In genomic region chr11:95607286-95607685, GRCm38 (mm10) we compare ENCODE assay signal across 6 mouse cellular contexts. TPM values are rescaled to one million over a fixed set of nuclear protein-coding genes. Genes with fewer than 3 reads are reported as not detected.
A peak's percentile ranks its signal among the peaks of the same experiment; 100 is the strongest.
DNase-seq lines count a peak whose midpoint lies in the region; TF ChIP-seq lines count a peak whose summit lies in the region.
"Not testable (repeated sequence)": the region's sequence is repeated elsewhere in the genome, so short reads cannot be mapped to it uniquely, and the experiment has no call there.
"Had no signal": no experiment of that assay in that cellular context is flagged by ENCODE, and none has a peak within 500 bp of the region (broad histone marks: within the 10 kb centered on the region; RNA-seq: fewer than 3 reads in every experiment).

No protein-coding gene starts in this region.

- DNase-seq in CH12.LX (ENCODE audit: extremely low read depth); ES-E14 (ENCODE audit: low read depth, low spot score); MEL (ENCODE audit: low read depth, low spot score): not testable (repeated sequence)

- TF ChIP-seq RAD21 in CH12.LX (IDR thresholded peaks at IDR 0.05; ENCODE audit: low read depth, low read length); MEL (IDR thresholded peaks at IDR 0.05; ENCODE audit: low read depth, low read length): not testable (repeated sequence)

- not testable (repeated sequence) for TF ChIP-seq POLR2A in CH12.LX (IDR thresholded peaks at IDR 0.05; ENCODE audit: low read depth, low read length); MEL (IDR thresholded peaks at IDR 0.05; ENCODE audit: control insufficient read depth in 1 of 2, insufficient read depth in 1 of 2, low read depth in 1 of 2, low read length in 2 of 2, poor library complexity in 1 of 2)

- H3K4me1 ChIP-seq in CH12.LX (ENCODE audit: control insufficient read depth in 1 of 2, insufficient read depth in 2 of 2); MEL (ENCODE audit: control insufficient read depth in 1 of 2, insufficient read depth in 2 of 2, low read length in 2 of 2): not testable (repeated sequence)
- peaks cover 2 to 17% of the 10 kb centered on the region in 2 experiments; a peak in 3 of 4 replicates for H3K4me1 ChIP-seq in ES-E14 (ENCODE audit: control insufficient read depth in 2 of 2, insufficient read depth in 2 of 2, low read length in 2 of 2, poor library complexity in 1 of 2)

- in situ Hi-C loops in CH12.LX (cut with MboI; ENCODE audit: low pct_ligation_motif_present, low pct_unique_long_range_greater_than_20kb, low sequenced_read_pairs); ES-E14 (cut with MboI; ENCODE audit: low sequenced_read_pairs in 2 of 2, unreplicated experiment in 2 of 2): not testable (repeated sequence)

- TF ChIP-seq EP300 in CH12.LX (IDR thresholded peaks at IDR 0.05; ENCODE audit: low read length); MEL (IDR thresholded peaks at IDR 0.05; ENCODE audit: low read depth in 1 of 2, low read length in 2 of 2): not testable (repeated sequence)

- H3K27ac ChIP-seq in CH12.LX (ENCODE audit: insufficient read depth, low read depth); ES-E14 (ENCODE audit: insufficient read depth, low read depth, low read length, poor library complexity, severe bottlenecking); MEL (ENCODE audit: control insufficient read depth, low read depth, low read length): not testable (repeated sequence)

- H3K4me2 ChIP-seq in CH12.LX (ENCODE audit: insufficient read depth, low read depth, poor library complexity, severe bottlenecking) = not testable (repeated sequence)

- H3K27me3 ChIP-seq in CH12.LX (replicated peaks) (peaks cover 83% of the 10 kb centered on the region), MEL (ENCODE audit: control insufficient read depth in 1 of 2, insufficient read depth in 2 of 2, low read length in 2 of 2) (peaks cover 12 to 34% of the 10 kb centered on the region in 2 experiments)

- not testable (repeated sequence) for H3K4me3 ChIP-seq in CH12.LX (replicated peaks in 1 of 3; ENCODE audit: low read depth in 2 of 3, low read length in 2 of 3, poor library complexity in 1 of 3); ES-E14 (ENCODE audit: insufficient read depth in 1 of 2, low read depth in 1 of 2, low read length in 2 of 2, poor library complexity in 1 of 2, severe bottlenecking in 1 of 2); MEL (ENCODE audit: control insufficient read depth in 1 of 2, insufficient read depth in 1 of 2, low read depth in 2 of 2, low read length in 2 of 2)

- not testable (repeated sequence) for TF ChIP-seq CTCF in CH12.LX (conservative IDR thresholded peaks at IDR 0.05 in 1 of 2, IDR thresholded peaks at IDR 0.05 in 1 of 2; ENCODE audit: low read depth in 2 of 2, low read length in 2 of 2); MEL (IDR thresholded peaks at IDR 0.05 in 2 of 3, conservative IDR thresholded peaks at IDR 0.05 in 1 of 3; ENCODE audit: control insufficient read depth in 1 of 3, insufficient read depth in 1 of 3, low read depth in 2 of 3, low read length in 3 of 3, poor library complexity in 1 of 3, severe bottlenecking in 1 of 3)

- not testable (repeated sequence) for H3K79me2 ChIP-seq in CH12.LX (replicated peaks; ENCODE audit: control insufficient read depth, extremely low read depth, insufficient read depth, poor library complexity, severe bottlenecking); MEL (ENCODE audit: control insufficient read depth, insufficient read depth, low read length, poor library complexity)

- not testable (repeated sequence) for H3K9me3 ChIP-seq in CH12.LX (replicated peaks; ENCODE audit: low read length); ES-E14 (ENCODE audit: control insufficient read depth, insufficient read depth, low read depth, low read length); MEL (replicated peaks; ENCODE audit: insufficient read depth, low read length)

- H3K36me3 ChIP-seq in CH12.LX (replicated peaks in 1 of 2; ENCODE audit: control insufficient read depth in 1 of 2, insufficient read depth in 1 of 2, low read length in 1 of 2); ES-E14 (ENCODE audit: control insufficient read depth, insufficient read depth, low read length, poor library complexity, severe bottlenecking); MEL (ENCODE audit: control insufficient read depth in 1 of 2, insufficient read depth in 2 of 2, low read length in 2 of 2): not testable (repeated sequence)

- not testable (repeated sequence) for H3K9ac ChIP-seq in CH12.LX (ENCODE audit: insufficient read depth, low read depth); ES-E14 (ENCODE audit: insufficient read depth, low read depth, low read length, poor library complexity, severe bottlenecking); MEL (ENCODE audit: control insufficient read depth, low read depth, low read length, poor library complexity, severe bottlenecking)

- dilution Hi-C loops in CH12.LX (cut with MboI; ENCODE audit: extremely low pct_ligation_motif_present, extremely low pct_unique_long_range_greater_than_20kb, low sequenced_read_pairs) = not testable (repeated sequence)

TF ChIP-seq in CH12.LX, 34 proteins besides CTCF, POLR2A, EP300 and RAD21:
- peak; percentile 60 for TF ChIP-seq ZNF384 (IDR thresholded peaks at IDR 0.05; ENCODE audit: low read depth, low read length)
TF ChIP-seq in CH12.LX: peak in this region for 1; not testable (repeated sequence) for 33.

TF ChIP-seq in ES-E14, 5 proteins besides CTCF, POLR2A, EP300 and RAD21:
- TF ChIP-seq ZNF384 (IDR thresholded peaks at IDR 0.05; ENCODE audit: low read depth, low read length) = peak; percentile 60
TF ChIP-seq in ES-E14: peak in this region for 1; not testable (repeated sequence) for 4.

TF ChIP-seq in MEL, 35 proteins besides CTCF, POLR2A, EP300 and RAD21:
- 0 out of 2 replicates have a peak, but pooled peaks have one; percentile 13 for TF ChIP-seq ZNF384 (IDR thresholded peaks at IDR 0.05; ENCODE audit: low read depth, low read length)

RNA-seq across cellular contexts. Expression of gene Ngfr, which starts 19.8 kb away (rescaled TPM):
- total RNA-seq in CH12.LX (2012; rRNA removed) (not detected in 2 replicates), CH12.LX (2014; rRNA removed) (not detected in 2 replicates), ES-E14 (2012; rRNA removed) (19.9 and 26.1 TPM in 2 replicates), MEL (2012; rRNA removed) (not detected in 2 replicates)
- polyA plus RNA-seq in CH12.LX (2012; ENCODE audit: insufficient read length, low read depth) (not detected in 2 replicates), MEL (2012; ENCODE audit: insufficient read depth in 1 of 2, insufficient read length in 2 of 2, low read depth in 1 of 2, low replicate concordance in 2 of 2, missing spikeins in 1 of 2) (not detected)
- polyA plus RNA-seq: activated CD4-positive, CD25-positive, alpha-beta regulatory T cell, adult 4 months; CD4-positive, CD25-positive, alpha-beta regulatory T cell, adult 4 months; G1E had no signal

RNA-seq across cellular contexts. Expression of gene Phb, which starts 59.5 kb away (rescaled TPM):
- 512 and 606 TPM in 2 replicates for total RNA-seq in CH12.LX (2012; rRNA removed)
- 699 and 784 TPM in 2 replicates for total RNA-seq in CH12.LX (2014; rRNA removed)
- 405 and 413 TPM in 2 replicates for polyA plus RNA-seq in CH12.LX (2012; ENCODE audit: insufficient read length, low read depth)
- 693 and 831 TPM in 2 replicates for total RNA-seq in ES-E14 (2012; rRNA removed)
- 784 and 788 TPM in 2 replicates for total RNA-seq in MEL (2012; rRNA removed)
- 100 to 1,000 TPM in 1 of 2 experiments, not detected in 1; 302 TPM for polyA plus RNA-seq in MEL (2012; ENCODE audit: insufficient read depth in 1 of 2, insufficient read length in 2 of 2, low read depth in 1 of 2, low replicate concordance in 2 of 2, missing spikeins in 1 of 2)

Comparison
In these comparisons a context has a peak if more than half of its experiments do, and no peak if none do; other contexts are left out.
1. RNA of gene Ngfr, which starts 19.8 kb away (total RNA-seq): 19.9 to 26.1 TPM in ES-E14; not detected in CH12.LX and not detected in MEL; every median in the first group is over 10 times any median in the second.